Mouse (Mus musculus) ES-Bruce4 (cell line): ENCODE measurements around the gene Mdm1. TPM values are rescaled to one million over a fixed set of nuclear protein-coding genes. Genes with fewer than 3 reads are reported as not detected.

Experiments
- H3K27ac ChIP-seq: 2 replicates; pipeline ENCODE4 v1.5.1; 2012; ENCODE audit warnings: low read length, inconsistent platforms; ENCODE audit not compliant: insufficient read depth
- H3K27me3 ChIP-seq: 2 replicates; pipeline ENCODE4 v1.6.1; 2012; ENCODE audit warnings: mild to moderate bottlenecking, low read length, inconsistent platforms; ENCODE audit not compliant: control insufficient read depth, poor library complexity, insufficient read depth, severe bottlenecking
- H3K36me3 ChIP-seq: 2 replicates; pipeline ENCODE4 v1.6.1; 2012; ENCODE audit warnings: inconsistent platforms, mild to moderate bottlenecking, low read length, moderate library complexity; ENCODE audit not compliant: control insufficient read depth, poor library complexity, insufficient read depth, severe bottlenecking
- H3K4me1 ChIP-seq: one replicate; pipeline ENCODE4 v1.8.1; 2011; ENCODE audit warnings: low read length; ENCODE audit not compliant: control insufficient read depth, insufficient read depth
- H3K4me3 ChIP-seq: 2 replicates; pipeline ENCODE4 v1.5.1; 2011; ENCODE audit warnings: low read depth, mild to moderate bottlenecking, low read length
- H3K9ac ChIP-seq: 2 replicates; pipeline ENCODE4 v1.6.1; 2012; ENCODE audit warnings: low read depth, mild to moderate bottlenecking, inconsistent platforms; ENCODE audit not compliant: poor library complexity, severe bottlenecking
- H3K9me3 ChIP-seq: replicated peaks from 2 replicates; pipeline ENCODE4 v1.6.1; 2012; ENCODE audit warnings: mild to moderate bottlenecking, low read length, inconsistent platforms; ENCODE audit not compliant: control insufficient read depth, poor library complexity, insufficient read depth, severe bottlenecking
- CTCF ChIP-seq: IDR thresholded peaks from one replicate; pipeline ENCODE4 v1.8.1; 2011; ENCODE audit warnings: low read depth, low read length
- EP300 ChIP-seq: IDR thresholded peaks from 2 replicates; pipeline ENCODE4 v1.6.1; 2011; ENCODE audit warnings: low read depth, low read length; ENCODE audit not compliant: insufficient read depth
- POLR2A ChIP-seq: IDR thresholded peaks from one replicate; pipeline ENCODE4 v1.8.1; 2011; ENCODE audit warnings: low read length; ENCODE audit not compliant: insufficient read depth
- polyA plus RNA-seq: library from polyadenylated mRNA; stranded (reverse); fragments of >200 nt; gene quantifications from 2 replicates; pipeline ENCODE4 v1.2.4, GENCODE M21; 2011; ENCODE audit warnings: low read depth; ENCODE audit not compliant: missing spikeins, insufficient read depth, insufficient read length

Mdm1 gene
- polyA plus RNA-seq, 1 experiment: 33.0 TPM

DNA sequence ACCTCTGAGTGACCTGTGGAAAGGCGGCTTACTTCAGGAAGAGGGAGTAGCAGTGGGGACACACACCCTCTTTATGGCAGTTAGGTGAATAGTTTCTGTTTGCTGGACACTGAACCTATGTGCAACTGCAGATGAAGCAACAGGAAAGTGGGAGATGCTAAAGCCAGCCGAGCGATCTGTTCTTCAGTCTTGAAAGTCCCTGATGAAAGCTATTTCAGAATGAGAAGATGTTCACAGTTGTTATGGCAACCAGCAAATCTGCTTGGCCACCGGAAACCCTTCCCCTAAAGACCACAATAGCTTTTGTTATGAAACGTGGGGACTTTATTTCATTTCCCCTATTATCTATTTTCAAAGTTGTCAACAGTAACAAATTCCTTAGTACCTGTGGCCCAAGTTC lies 41.0 kb upstream of the Mdm1 start:
- Histone ChIP-seq H3K27me3 (no peaks in the 10 kb centered on the region), H3K27ac (no peak overlapping the region), H3K9me3 (0 out of 2 replicates have a peak, but pooled peaks cover 4% of the 10 kb centered on the region), H3K36me3 (no peaks in the 10 kb centered on the region), H3K4me3 (no peak overlapping the region), H3K9ac (no peak overlapping the region), H3K4me1 (no peaks in the 10 kb centered on the region)
- TF ChIP-seq CTCF (no peak), EP300 (no peak), POLR2A (no peak)

DNA sequence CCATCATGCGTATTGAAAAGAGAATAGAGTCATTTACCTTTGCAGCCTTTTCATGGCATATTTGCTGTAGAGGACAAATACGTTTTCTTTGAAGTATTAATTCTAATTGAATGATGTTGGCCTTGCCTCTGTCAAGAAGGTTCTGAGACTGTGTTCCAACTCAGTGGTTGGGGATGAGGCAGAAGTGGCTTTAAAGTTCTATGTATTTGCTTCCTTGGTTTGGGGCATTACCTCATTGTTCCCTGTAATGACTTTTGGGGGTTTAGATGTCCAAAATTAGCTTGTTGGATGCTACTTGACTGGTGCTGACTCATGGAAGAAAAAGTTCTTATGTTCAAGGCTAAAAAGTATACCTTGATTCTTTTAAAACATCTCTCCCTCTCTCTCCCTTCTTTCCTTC lies 40.6 kb upstream of the Mdm1 start:
- 0 out of 2 replicates have a peak, but pooled peaks cover 4% of the 10 kb centered on the region for H3K9me3 ChIP-seq
- H3K4me1 ChIP-seq: no peaks in the 10 kb centered on the region

DNA sequence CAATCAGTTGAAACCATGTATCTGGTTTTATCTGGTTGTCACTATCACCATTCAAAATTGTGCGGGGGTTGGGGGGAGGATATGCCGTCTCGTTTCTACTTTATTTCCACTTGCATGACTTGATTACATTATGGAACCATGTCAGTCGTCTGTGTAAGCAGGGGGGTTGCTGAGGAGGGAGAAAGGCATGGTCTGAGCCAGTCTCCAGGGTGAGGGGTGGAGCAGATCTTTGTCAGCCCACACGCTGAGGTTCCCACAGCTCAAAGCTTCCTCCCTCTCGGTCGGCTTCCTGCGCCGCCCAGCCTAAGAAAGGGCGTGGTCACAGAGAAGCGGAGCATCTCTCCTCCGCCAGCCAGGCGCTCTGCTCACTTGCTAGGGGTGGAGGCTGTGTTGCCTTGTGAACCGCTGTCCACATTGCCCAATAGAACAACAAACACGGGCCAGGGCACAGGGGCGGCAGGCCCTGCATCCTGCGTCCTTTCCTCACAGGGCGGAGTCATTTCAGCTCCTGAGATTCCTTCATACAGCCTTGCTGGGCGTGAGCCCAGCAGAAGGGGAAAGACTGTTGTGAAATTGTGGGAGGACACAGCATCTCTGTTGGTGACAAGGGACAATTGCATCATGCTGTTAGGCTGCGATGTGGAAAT lies 38.5 kb upstream of the Mdm1 start:
- Histone ChIP-seq H3K27me3 (no peaks in the 10 kb centered on the region), H3K9me3 (0 out of 2 replicates have a peak, but pooled peaks cover 4% of the 10 kb centered on the region), H3K36me3 (no peaks in the 10 kb centered on the region), H3K9ac (no peak overlapping the region), H3K4me3 (peak overlapping the region; percentile 21), H3K27ac (no peak overlapping the region), H3K4me1 (no peaks in the 10 kb centered on the region)
- TF ChIP-seq CTCF (no peak), POLR2A (no peak), EP300 (no peak)

More for the DNA sequence above, 40.6 kb upstream of the Mdm1 start:
- Histone ChIP-seq H3K27me3 (no peaks in the 10 kb centered on the region), H3K4me3 (no peak overlapping the region), H3K36me3 (no peaks in the 10 kb centered on the region), H3K27ac (no peak overlapping the region), H3K9ac (no peak overlapping the region)
- TF ChIP-seq CTCF (no peak), EP300 (no peak), POLR2A (no peak)

DNA sequence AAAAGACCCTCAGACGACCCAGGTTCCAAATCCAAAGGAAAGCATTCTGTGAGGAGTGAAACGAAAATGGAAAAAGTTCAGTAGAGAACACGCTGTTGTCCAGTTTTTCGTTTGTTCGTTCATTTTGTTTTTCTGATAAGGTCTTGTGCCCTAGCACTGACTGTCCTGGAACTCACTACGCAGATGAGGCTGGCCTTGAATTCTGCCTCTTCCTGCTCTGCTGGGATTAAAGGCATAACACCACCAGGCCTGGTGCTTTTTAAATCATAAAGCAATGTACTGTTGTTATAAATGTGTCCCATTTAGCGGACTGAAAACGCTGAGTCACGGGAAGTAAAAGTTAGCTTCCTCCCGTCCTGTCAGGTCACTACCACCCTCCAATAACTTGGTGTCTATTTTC lies 37.7 kb upstream of the Mdm1 start:
- Histone ChIP-seq H3K9ac (no peak overlapping the region), H3K36me3 (no peaks in the 10 kb centered on the region), H3K4me3 (no peak overlapping the region), H3K27ac (no peak overlapping the region), H3K9me3 (0 out of 2 replicates have a peak, but pooled peaks cover 1% of the 10 kb centered on the region), H3K27me3 (no peaks in the 10 kb centered on the region), H3K4me1 (no peaks in the 10 kb centered on the region)
- TF ChIP-seq EP300 (no peak), POLR2A (no peak), CTCF (no peak)

DNA sequence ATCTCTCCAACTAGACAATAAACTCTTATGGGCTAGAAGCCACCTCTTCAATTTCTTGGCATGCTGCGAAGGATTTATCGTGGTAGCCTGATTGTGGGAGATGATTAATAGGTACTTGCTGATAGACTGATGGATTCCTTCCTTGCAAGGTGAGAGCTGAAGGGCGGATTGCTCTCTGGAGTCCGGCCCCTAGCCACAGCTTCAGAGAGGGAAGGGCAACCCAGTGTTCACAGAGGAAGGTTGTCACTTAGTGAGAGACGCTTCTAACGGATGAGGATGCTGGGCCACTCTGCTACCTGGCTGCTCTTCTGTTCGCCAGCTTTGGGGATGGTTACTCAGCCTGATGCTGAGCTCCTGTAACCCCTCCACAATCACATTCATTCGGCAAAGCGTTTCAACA lies 34.6 kb upstream of the Mdm1 start:
- H3K9ac ChIP-seq: no peak overlapping the region
- no peaks in the 10 kb centered on the region for H3K9me3 ChIP-seq

More for the DNA sequence above, 34.6 kb upstream of the Mdm1 start:
- Histone ChIP-seq H3K4me3 (no peak overlapping the region), H3K4me1 (no peaks in the 10 kb centered on the region), H3K27me3 (no peaks in the 10 kb centered on the region), H3K36me3 (no peaks in the 10 kb centered on the region), H3K27ac (no peak overlapping the region)
- no peak for TF ChIP-seq CTCF
- no peak for TF ChIP-seq POLR2A
- TF ChIP-seq EP300: no peak
